Mouse (Mus musculus) c-Kit-positive CD71-positive TER-119-negative erythroid progenitor cells, embryonic 14.5 days (primary cell): ENCODE measurements around the gene Gng7.
A peak's percentile ranks its signal among the peaks of the same experiment; 100 is the strongest.
"Not testable (repeated sequence)": the region's sequence is repeated elsewhere in the genome, so short reads cannot be mapped to it uniquely, and the experiment has no call there.

ENCODE experiments used
- DNase-seq: peaks from one replicate; pipeline ENCODE4 v3.0.0-alpha.2; 2013; ENCODE audit warnings: low read depth

Gng7 gene

DNA sequence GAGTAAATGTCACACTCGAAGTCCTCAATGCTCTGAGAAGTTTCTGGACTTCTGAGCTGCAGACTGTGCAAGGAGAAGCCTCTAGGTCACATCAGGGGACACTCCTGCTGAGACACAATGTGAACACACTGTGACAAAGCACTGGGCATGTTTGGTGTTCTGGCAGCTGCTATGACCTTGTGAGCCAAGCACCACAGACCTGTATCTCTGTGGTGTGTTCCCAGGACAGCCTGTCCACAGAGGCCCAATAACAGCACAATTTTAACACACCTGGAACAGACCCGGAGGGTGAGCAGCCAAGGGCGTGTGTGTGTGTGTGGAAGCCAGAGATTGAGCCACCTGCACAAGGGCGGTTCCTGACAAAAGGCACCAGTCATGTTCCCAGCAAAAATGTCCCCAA lies 20.1 kb downstream of the Gng7 start:
- no peak for DNase-seq

DNA sequence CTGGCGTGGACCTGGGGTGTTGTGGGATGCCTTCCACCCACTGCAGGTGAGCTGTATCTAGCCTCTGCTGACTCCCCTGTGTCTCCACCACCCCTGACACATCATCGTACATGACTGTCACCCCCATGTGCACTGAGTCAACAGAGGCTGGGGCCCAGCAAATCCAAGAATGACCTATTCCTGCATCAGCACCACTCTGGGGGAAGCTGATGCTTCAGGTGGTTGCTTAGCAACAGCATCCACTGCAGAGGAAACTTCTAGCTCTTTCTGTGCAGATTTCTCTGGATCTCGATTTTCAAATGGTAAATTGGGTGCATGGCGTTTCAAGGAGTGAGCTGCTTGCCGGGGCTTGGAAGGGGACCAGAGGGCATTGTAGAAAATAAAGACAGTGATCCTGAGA lies 21.5 kb downstream of the Gng7 start:
- DNase-seq = no peak

DNA sequence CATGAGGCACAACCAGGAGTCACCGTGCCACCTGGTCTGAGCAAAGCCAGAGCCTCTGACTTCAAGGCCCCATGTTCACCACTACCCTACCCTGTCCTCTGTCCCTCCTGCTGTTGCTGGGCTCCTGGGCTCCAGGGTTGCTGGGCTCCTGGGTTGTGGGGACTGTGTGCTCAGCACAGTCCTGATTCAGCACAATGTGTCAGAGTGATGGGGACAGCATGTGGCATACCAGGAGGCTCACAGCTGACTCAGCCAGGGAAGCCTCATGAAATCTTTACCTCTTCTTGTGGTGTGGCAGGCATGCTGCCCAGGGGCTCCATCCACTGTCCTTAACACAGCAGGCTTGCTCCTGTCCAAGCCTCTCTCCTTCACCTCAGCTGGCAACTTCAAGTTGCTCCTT lies 22.8 kb downstream of the Gng7 start:
- DNase-seq = no peak

DNA sequence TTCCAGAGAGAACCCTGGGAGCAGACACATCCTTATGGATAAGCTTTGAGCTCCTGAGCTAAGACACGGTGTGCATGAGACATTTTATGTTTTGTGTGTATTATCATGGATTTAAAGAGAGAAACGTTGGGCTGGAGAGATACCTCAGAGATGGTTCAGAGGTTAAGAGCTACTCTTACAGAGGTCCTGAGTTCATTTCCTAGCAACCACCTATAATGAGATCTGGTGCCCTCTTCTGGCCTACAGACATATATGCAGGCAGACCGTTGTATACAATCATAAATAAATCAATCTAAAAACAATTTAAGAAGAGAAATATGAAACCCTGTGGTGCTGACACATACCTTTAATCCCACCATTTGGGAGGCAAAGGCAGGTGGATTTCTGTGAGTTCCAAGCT lies 23.7 kb downstream of the Gng7 start:
- DNase-seq = no peak

DNA sequence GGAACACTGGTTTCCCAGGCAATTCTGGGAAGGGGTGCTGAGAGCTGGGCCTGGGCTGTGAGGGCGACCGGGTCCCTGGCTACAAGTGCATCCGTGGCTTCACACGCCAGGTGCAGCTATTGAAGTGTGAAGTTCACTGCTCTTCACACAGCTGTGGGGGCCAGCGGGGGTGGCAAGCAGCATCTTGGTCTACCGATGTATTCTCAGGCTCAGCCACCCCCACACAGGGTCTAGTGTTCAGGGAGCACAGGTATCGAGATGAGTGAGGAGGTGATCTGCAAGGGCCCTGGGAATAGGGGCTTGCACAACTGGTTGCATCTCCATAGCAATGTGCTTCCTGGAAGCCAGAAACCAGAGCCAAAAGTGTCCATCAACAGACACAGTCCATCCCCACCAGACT lies 24.3 kb downstream of the Gng7 start:
- no peak for DNase-seq

DNA sequence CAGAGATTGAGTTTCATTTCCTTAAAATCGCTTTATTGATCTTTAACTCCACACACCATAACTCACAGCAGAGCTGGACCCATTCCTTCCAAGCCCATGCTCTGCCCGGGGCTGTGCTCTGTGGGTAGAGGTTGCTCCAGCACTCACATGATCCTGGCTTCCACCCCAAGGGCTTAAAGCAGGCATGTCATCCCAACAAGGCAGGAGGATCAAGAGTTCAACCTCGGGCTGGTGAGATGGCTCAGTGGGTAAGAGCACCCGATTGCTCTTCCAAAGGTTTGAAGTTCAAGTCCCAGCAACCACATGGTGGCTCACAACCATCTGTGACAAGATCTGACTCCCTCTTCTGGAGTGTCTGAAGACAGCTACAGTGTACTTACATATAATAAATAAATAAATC lies 24.9 kb downstream of the Gng7 start:
- DNase-seq = not testable (repeated sequence)

DNA sequence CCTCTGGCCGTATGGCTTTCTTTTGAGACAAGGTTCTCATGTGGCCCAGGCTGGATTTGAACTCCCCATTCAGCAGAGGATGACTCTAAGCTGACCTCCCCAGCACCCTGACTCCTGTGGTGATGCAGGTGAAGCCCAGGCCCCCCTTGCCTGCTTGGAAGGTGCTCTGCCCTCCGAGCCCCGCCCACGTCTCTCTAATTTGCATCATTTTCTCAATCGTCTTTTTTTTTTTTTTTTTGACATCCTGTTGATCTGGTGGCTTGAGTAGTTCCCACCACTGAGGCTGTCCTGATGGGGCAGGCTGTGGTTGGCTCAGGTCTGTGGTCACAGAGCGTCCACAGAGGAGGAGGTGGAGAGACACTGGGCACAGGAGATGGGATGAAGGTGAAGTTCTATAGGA lies 25.3 kb downstream of the Gng7 start:
- no peak for DNase-seq

DNA sequence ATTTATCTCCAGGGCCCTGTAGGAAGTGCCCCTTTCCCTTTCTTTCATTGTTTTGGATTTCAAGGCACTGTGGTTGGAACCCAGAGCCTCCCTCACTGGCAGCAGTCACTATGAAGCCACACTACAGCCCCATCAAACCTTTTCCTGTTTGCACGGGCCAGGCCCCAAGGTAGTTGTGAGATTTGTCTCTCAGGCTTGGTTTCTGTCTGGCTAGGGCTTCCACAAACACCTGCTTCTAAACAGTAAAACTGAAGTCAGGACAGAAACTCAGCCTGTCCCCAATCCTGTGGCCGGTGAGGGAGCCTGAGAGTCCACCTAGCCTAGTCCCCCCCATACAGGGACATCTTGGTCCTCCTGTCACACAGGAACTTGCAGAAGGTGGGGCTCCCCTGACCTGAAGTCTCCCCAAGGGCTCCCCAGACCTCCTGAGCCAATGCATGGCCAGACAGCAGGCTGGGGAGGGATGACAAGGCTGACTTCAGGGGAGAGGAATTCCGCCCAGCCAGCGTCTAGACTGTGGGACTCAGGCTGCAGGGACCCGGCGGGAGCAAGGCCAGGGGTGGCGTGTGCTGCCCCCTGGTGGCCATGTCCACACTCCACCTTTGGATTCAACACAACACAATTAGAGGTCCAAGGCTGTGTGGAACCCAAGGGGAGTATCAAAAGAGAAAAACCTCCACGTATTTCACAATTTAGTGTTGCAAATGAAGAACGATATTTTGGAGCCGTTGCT lies 26.9 kb downstream of the Gng7 start:
- peak; percentile 59 for DNase-seq

DNA sequence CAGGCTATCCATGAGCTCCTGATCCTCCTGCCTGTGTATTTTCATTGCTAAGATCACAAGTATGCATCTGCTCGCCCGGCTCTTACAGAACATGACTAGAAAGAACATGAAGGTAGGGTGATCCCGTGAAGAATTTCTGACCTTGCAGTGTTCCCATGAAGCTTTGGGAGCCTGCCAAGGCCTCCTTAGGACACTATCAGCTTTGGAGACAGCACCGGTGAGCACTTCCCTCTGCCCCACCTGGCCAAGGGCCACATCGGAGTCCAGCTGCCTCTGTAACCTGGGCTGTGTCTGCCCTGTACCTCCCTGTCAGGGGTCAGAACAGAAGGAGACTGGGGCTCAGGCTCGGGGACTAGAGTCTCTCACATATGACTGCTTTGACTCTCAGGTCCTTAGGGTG lies 28.0 kb downstream of the Gng7 start:
- DNase-seq = no peak

DNA sequence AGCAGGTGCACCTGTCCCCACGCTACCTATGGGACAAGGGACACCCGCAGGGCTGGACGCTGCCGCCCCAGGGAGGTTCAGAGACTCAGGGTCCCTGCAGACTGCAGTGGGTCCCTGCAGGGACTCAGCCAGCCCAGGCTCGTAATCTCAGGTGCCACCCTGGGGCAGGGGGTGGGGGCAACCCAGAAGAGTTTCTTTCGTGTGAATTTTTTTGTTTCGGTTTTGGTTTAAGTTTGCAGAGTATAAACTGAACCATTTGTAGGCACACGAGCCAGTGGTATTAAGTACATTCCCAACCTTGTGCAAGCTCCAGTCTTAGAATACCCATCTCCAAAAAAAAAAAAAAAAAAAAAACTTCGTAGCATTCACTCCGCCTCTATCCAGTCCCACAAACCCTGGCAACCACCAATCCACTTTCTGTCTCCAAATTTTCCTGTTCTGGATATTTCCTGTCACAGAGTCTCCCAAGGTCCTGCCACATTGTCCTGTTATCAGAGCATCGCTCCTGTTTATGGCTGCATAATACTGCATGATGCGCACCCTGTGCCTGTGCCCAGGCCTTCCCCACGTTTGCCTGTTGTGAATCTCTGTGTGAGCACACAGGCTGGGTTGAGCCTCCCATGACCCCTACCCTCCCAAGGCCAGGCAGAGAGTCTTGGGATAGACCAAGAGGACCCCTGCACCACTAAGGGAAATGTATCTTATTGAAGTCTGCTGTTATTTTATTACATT lies 28.6 kb downstream of the Gng7 start:
- no peak for DNase-seq

DNA sequence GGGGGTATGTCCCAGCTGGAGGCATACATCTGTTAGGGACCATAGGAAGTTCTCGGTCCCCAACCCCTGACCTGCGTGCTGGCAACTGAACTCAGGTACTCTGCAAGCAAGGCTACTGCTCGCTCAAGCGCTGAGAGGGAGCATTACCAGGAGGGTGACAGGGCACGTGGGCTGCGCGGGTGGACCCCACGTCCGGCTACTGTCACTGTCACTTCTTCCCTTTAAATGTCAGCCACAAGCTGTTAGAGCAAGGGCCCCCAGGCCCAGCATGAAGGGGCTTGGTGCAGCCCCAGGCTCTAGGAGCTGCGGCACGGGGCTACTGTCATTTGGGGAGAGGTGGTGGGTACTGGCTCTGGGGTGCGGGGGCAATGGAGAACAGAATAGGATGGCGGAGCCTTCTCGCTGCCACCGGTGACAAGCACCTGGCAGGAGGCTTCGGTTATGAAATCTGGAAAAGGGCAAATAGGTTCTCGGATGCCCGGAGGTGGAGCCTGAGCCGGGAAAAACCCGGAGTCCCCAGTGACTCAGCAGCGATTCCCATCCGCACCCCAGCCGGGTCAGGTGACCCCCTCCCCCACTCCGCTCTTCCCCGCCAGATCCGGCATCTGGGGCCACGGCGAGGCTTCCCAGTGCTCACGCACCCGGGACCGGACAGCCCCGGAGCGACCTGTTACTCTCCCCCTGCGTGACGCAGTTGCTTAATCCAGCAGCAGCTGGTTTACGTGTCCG lies 29.3 kb downstream of the Gng7 start:
- no peak for DNase-seq

DNA sequence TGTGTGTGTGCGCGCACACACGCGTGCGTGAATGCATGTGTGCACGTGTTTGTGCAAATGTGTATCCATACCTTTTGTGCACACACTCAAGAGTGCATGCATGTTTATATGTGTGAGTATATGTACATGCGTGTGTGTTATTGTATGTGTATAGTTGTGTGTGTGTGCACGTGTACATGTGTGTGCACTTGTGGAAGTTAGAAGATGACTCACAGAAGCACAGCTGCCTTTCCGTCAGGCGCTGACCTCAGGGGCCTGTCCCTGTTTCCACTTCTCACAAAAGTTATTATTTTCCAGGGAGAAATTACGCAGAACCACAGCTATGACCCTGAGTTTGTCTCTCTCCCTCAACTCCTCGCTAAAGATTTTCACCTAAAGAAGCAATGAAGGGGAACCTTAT lies 30.5 kb downstream of the Gng7 start:
- DNase-seq = no peak

DNA sequence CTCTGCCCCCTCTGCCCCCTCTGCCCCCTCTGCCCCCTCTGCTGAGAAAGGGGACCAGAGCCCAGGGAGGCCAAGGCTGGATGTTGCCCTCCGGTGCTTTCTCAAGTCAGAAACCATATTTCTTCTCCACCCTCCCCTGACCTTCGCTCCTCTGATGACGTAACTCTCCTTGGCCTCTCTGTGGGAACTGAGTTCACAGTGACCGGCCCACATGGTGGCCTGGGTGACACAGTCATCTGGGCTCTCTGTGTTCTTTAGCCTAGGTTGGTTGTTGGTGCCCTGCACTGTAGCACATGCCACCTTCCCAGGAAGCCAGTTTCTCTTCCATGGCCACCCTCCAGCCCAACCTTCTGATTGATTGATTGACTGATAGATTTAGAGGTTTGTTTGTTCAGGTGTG lies 32.4 kb downstream of the Gng7 start:
- no peak for DNase-seq

DNA sequence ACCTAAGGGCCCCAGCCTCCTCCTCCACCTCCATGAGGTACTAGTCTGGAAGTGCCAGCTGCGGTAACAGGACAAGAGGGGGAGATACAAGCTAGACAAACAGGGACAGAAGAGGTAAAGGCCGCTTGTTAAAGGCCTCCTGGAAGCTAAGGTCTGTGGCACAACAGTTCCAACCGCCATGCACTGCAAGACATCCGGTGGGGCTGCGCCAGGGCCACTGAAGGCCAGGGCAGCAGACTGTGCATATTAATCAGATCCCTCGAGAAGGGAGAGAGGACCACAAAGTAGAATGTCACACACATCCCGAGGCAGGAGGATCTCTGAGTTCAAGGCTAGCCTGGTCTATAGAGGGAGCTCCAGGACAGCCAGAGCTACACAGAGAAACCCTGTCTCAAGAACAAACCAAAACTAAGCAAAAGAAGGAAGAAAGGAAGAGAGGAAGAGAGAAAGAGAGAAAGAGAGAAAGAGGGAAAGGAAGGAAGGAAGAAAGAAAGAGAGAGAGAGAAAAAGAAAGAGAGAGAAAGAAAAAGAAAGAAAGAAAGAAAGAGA lies 33.1 kb downstream of the Gng7 start:
- no peak for DNase-seq

DNA sequence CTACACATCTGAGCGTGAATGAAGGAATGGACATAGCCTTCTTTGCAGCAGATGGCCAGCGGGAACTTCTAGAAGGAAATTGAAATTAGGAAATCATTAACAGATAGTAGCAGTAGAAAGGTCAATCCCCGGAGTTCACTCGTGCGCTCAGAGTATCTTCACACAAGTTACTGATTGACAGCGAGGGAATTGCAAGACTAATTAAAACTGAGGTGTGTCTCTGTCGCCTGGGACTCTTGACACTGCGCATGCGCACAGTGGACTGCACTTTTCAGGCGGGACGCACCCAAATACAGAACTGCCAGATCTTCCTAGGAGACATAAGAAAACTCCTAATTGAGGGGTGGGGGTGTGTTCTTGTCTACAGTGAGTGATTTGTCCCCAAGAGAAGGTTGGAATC lies 39.3 kb downstream of the Gng7 start:
- DNase-seq = no peak

DNA sequence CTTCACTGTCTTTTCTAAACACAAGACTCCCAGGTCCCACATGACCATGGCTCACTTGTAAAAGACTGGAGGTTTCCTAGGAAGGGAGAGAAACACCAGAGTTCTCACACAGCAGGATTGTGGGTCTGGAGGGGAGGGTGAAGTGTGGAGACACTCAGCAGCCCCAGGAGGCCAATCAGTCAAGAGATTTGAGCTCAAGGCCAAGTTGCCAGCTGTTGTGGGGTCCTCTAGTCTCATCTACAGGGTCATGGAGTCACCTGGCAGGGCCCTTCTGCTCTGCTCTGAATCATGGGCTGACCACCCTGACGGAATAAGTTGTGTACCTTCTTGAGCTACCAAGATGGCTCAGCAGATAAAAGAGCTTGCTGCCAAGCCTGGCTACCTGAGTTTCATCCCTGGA lies 41.0 kb downstream of the Gng7 start:
- DNase-seq = no peak

DNA sequence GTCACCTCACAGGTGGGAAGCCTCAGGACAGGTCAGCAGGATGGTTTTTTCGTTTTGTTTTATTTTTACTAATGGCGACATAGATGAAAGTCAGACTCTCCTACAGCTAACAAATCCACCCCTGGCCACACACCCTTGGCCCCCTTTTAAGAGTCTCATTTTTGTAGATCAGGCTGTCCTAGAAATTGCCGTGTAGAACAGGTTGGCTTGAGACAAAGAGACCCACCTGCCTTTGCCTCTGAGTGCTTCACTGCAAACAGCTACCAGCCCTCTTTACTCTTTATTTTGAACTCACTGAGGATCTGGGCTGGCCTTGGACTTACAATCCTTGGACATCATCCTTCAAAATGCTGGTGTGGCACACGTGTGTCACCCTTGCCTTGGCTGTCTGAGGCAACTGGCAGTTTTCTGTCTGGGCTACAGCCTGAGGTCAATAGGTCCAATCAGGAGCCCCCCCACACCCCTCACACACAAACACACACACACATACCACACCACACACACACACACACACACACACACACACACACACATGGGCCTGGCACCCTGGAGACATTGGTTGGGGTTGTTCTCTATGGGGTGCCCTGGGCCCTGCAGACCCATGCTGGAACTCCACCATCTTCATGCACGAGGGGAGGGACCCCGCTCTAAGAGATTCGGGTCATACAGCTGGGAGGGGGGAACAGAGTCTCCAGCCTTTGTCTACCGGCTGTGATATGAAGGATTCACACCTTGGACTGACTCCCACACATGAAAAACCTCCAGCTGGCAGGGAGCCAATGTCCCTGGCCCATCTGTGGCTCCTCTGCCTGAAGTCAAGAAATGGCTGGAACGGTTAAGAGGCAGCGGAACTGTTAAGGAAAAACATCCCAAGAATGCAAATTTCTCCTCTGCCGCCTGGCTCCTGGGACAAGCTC lies 42.4 kb downstream of the Gng7 start:
- DNase-seq = no peak

DNA sequence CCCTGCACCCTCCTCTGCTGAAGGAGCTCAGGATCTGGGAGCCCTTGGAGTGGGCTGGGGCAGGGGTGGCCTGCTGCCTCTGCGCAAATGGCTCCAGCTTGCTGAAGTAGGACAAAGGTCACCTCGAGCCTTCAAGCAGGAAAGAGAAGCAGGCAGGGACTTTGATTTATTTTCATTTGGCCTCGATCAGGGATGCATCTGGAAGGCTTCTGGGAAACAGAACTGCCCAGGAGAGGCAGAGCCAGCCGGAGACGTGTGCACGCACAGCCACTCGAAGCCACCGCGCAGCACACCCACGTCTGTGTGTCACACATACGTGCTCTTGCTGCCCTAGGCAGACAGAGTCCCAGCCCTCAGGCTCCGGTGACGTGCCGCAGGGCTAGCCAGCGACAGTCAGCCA lies 43.2 kb downstream of the Gng7 start:
- DNase-seq = no peak

DNA sequence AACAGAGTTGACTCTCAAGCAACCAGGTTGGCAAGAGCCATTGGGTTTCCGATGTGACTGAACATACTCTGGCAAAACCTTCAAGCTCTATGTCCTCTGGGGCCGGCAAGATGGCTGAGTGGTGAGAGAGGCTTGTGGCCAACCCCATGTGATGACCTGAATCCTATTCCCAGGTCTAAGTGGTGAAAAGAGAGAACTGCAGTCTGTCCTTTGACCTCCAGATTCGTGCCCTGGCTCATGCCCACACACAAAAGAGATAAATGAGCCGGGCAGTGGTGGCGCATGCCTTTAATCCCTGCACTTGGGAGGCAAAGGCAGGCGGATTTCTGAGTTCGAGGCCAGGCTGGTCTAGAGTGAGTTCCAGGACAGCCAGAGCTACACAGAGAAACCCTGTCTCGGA lies 44.6 kb downstream of the Gng7 start:
- DNase-seq = no peak

DNA sequence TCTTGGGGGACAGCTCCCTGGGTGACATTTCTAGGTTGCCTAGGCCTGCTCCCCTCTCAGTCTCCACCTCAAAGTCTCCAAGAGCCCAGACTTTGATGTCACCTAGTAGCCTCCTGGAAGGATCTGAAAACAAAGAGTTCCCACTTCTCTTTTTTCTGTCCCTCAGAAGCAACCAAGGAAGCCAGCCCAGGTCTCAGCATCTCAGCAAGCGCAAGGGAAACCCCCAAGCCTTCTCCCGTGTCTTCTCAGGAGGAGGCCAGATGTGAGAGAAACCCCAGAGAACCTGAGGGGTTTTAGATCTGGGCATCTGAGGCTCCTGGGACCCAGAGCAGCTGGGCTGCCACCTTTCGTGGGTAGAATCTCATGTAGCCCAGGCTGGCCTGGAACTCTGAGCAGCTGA lies 45.4 kb downstream of the Gng7 start:
- DNase-seq = no peak

DNA sequence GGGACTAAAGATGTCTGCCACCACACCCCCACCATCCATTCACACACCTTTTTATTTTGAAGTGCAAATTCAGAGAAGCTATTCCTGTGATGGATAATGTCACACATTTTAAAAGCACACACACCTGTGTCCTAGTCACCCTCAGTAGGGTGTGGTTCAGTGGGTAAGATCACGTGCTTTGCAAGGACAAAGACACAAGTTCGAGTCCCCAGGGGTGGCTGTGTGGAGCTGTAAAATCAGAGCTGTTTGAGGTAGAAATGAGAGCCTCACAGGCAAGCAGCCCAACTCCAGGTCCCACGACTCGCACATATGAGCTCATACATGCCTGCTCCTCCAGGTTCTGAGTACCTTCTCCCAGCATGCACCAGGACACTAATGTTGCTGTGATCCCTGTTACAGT lies 46.6 kb downstream of the Gng7 start:
- no peak for DNase-seq

DNA sequence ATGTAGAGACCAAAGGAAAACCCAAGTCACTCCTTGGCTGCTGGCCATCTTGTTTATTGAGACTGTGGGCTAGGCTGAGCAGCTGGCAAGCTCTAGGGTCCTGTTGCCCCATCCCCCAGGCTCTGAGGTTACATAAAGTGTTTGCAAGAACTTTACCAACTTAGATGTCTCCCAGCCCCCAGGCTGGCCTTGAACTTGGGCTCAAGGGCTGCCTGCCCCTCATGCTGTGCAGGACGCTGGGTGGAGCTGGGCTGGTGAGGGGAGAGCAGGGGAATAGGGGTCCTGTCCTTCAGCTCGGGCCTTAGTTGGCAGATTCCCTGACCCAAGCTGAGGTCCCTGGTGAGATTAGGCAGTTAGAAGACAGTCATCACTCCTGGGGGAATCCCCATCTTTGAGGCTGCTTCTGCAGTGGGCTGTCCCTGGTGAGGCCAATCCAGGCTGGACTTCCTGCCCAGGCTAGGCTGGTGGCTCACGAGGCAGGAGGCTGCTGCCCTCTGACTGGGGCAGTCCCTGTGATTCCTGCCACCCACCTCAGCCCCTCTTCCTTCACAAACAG lies 47.6 kb downstream of the Gng7 start:
- no peak for DNase-seq
